Mouse (Mus musculus): ENCODE data around the gene Wipi1.

Gene Wipi1

GRCm38 (mm10) chr11:109619055-109619454, 7.3 kb upstream of the Wipi1 start:
- peak; percentile 91 for DNase-seq (ENCODE audit: low read depth, low spot score)

GRCm38 (mm10) chr11:109616766-109617165, 5.0 kb upstream of the Wipi1 start:
- DNase-seq (ENCODE audit: low read depth, low spot score) = peak; percentile 24

- DNase-seq (ENCODE audit: low read depth, low spot score) = peak; percentile 24
Measured at GRCm38 (mm10) chr11:109616352-109616751, 4.6 kb upstream of the Wipi1 start.

- DNase-seq (ENCODE audit: low read depth, low spot score) = no peak
Measured at GRCm38 (mm10) chr11:109615286-109615685, 3.5 kb upstream of the Wipi1 start.

GRCm38 (mm10) chr11:109612871-109613529, 1.2 kb upstream of the Wipi1 start:
- DNase-seq (ENCODE audit: low read depth, low spot score) = no peak

GRCm38 (mm10) chr11:109610795-109611302, 918 bp downstream of the Wipi1 start:
- DNase-seq (ENCODE audit: low read depth, low spot score) = peak; percentile 43

GRCm38 (mm10) chr11:109610046-109610794, 1.5 kb downstream of the Wipi1 start:
- no peak for DNase-seq (ENCODE audit: low read depth, low spot score)

- DNase-seq (ENCODE audit: low read depth, low spot score) = no peak
Measured at GRCm38 (mm10) chr11:109608976-109609625, 2.7 kb downstream of the Wipi1 start.

- DNase-seq (ENCODE audit: low read depth, low spot score) = no peak
Measured at GRCm38 (mm10) chr11:109607600-109607999, 4.2 kb downstream of the Wipi1 start.

GRCm38 (mm10) chr11:109598778-109599570, 12.8 kb downstream of the Wipi1 start:
- no peak for DNase-seq (ENCODE audit: low read depth, low spot score)

GRCm38 (mm10) chr11:109594761-109595160, 17.0 kb downstream of the Wipi1 start:
- no peak for DNase-seq (ENCODE audit: low read depth, low spot score)

- DNase-seq (ENCODE audit: low read depth, low spot score) = no peak
Measured at GRCm38 (mm10) chr11:109593200-109593981, 18.4 kb downstream of the Wipi1 start.

GRCm38 (mm10) chr11:109591511-109591910, 20.3 kb downstream of the Wipi1 start:
- no peak for DNase-seq (ENCODE audit: low read depth, low spot score)

GRCm38 (mm10) chr11:109590012-109590411, 21.8 kb downstream of the Wipi1 start:
- DNase-seq (ENCODE audit: low read depth, low spot score) = peak; percentile 73

GRCm38 (mm10) chr11:109587638-109588374, 24.0 kb downstream of the Wipi1 start:
- no peak for DNase-seq (ENCODE audit: low read depth, low spot score)

- DNase-seq (ENCODE audit: low read depth, low spot score) = no peak
Measured at GRCm38 (mm10) chr11:109587019-109587418, 24.7 kb downstream of the Wipi1 start.

GRCm38 (mm10) chr11:109586424-109586823, 25.3 kb downstream of the Wipi1 start:
- no peak for DNase-seq (ENCODE audit: low read depth, low spot score)

- peak; percentile 92 for DNase-seq (ENCODE audit: low read depth, low spot score)
Measured at GRCm38 (mm10) chr11:109584843-109585713, 26.7 kb downstream of the Wipi1 start.

GRCm38 (mm10) chr11:109583986-109584385, 27.8 kb downstream of the Wipi1 start:
- no peak for DNase-seq (ENCODE audit: low read depth, low spot score)
